Mouse (Mus musculus) liver, embryonic 14.5 days (tissue): ENCODE measurements around the gene Padi6. TPM values are rescaled to one million over a fixed set of nuclear protein-coding genes. Genes with fewer than 3 reads are reported as not detected.

Source experiments
- ATAC-seq: fragments of 200-750 bp; cut with Nextera tagmentation; 2 replicates; pipeline ENCODE4 v1.8.0; 2017; ENCODE audit warnings: moderate number of reproducible peaks, mild to moderate bottlenecking, moderate library complexity; ENCODE audit not compliant: insufficient read depth
- DNase-seq, 3 experiments: peaks; one replicate each; pipeline ENCODE4 v3.0.0-alpha.2; 2012 to 2013; ENCODE audit warnings: low read depth in 3 of 3, low spot score in 3 of 3
- H3K27ac ChIP-seq: fragments of 300-500 bp; sonication (generic); 2 replicates; pipeline ENCODE4 v1.5.1; 2014; ENCODE audit warnings: moderate library complexity, mild to moderate bottlenecking, control low read depth, inconsistent platforms
- H3K27me3 ChIP-seq: fragments of 300-500 bp; sonication (generic); 2 replicates; pipeline ENCODE4 v1.6.1; 2014; ENCODE audit warnings: mild to moderate bottlenecking, low read length, moderate library complexity; ENCODE audit not compliant: control insufficient read depth, insufficient read depth
- H3K36me3 ChIP-seq: fragments of 300-500 bp; sonication (generic); replicated peaks from 2 replicates; pipeline ENCODE4 v1.6.1; 2014; ENCODE audit warnings: low read depth; ENCODE audit not compliant: control insufficient read depth, insufficient read depth
- H3K4me1 ChIP-seq, 2 experiments: fragments of 200-500 bp in 1 of 2; fragments of 300-500 bp in 1 of 2; sonication (generic) in 1 of 2; replicated peaks; 2 replicates each; pipeline ENCODE4 v1.6.1; 2012 to 2014; ENCODE audit warnings: antibody characterized with exemption in 1 of 2, inconsistent platforms in 1 of 2, low read length in 1 of 2; ENCODE audit not compliant: control insufficient read depth in 2 of 2, insufficient read depth in 2 of 2
- H3K4me2 ChIP-seq: fragments of 300-500 bp; sonication (generic); 2 replicates; pipeline ENCODE4 v1.6.1; 2014; ENCODE audit warnings: low read depth, mild to moderate bottlenecking, control low read depth, moderate library complexity
- H3K4me3 ChIP-seq, 2 experiments: fragments of 200-500 bp in 1 of 2; fragments of 300-500 bp in 1 of 2; sonication (generic) in 1 of 2; 2 replicates each; pipeline ENCODE4 v1.5.1; 2012 to 2014; ENCODE audit warnings: low read depth in 2 of 2, low read length in 2 of 2, mild to moderate bottlenecking in 2 of 2, control low read depth in 1 of 2, inconsistent platforms in 1 of 2, moderate library complexity in 1 of 2; ENCODE audit not compliant: insufficient read depth in 1 of 2
- H3K9ac ChIP-seq: fragments of 300-500 bp; sonication (generic); replicated peaks from 2 replicates; pipeline ENCODE4 v1.6.1; 2014; ENCODE audit warnings: mild to moderate bottlenecking, control low read depth, moderate library complexity
- H3K9me3 ChIP-seq: fragments of 300-500 bp; sonication (generic); 2 replicates; pipeline ENCODE4 v1.6.1; 2016; ENCODE audit warnings: low read length, mixed read lengths; ENCODE audit not compliant: control insufficient read depth
- CTCF ChIP-seq: IDR thresholded peaks from 2 replicates; pipeline ENCODE4 v1.5.1; 2016; ENCODE audit warnings: antibody characterized with exemption, low read depth, control low read depth
- EP300 ChIP-seq: IDR thresholded peaks from 2 replicates; pipeline ENCODE4 v1.6.1; 2016; ENCODE audit warnings: antibody characterized with exemption, low read depth
- WGBS: fragments of 180-500 bp; shearing (Covaris S2); extraction: QIAGEN DNeasy Blood & Tissue Kit; methylation state at CpG from one replicate; pipeline ENCODE4 v1.1.7; 2014; ENCODE audit not compliant: insufficient replicate concordance; 5-methylcytosine and 5-hydroxymethylcytosine counted together
- polyA plus RNA-seq, 2 experiments: library from polyadenylated mRNA; depleted of rRNA in 1 of 2; stranded (reverse) in 1 of 2; unstranded in 1 of 2; fragments of >200 nt; fragmentation: Nextera tagmentation in 1 of 2; extraction: Ambion mirVana in 1 of 2; gene quantifications; 2 replicates each; pipeline versions ENCODE4 v1.2.1 to v1.2.3; 2012 to 2014

Gene Padi6
- polyA plus RNA-seq, 2 experiments: not detected

DNA sequence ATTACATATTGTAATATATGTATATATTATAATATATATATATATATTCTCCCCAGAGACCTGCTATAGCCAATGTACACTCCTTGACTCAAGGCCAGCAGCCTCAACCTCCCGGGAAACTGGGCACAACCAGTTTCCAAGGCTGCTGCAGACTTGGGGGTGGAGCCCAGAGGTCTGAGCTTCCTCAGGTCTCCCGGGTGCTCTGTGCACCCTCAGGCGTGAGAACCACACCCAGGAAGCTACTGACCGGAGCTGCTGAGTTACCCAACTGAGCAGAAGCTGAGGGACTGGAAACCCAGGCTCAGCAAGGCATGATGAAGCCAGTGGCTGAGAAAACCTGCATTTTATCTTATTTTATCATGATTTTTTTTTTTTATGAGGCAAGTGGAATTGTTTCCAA, 28.6 kb upstream of the Padi6 start:
- H3K4me2 ChIP-seq: no peak overlapping the region
- H3K4me1 ChIP-seq: peaks cover 0 to 2% of the 10 kb centered on the region in 2 experiments; a peak in 2 of 4 replicates
- no peak overlapping the region for H3K27ac ChIP-seq
- TF ChIP-seq EP300: no peak
- no peak for TF ChIP-seq CTCF
- H3K9me3 ChIP-seq: no peaks in the 10 kb centered on the region
- no peaks in the 10 kb centered on the region for H3K36me3 ChIP-seq
- no peaks in the 10 kb centered on the region for H3K27me3 ChIP-seq
- no peak for ATAC-seq
- no peak overlapping the region for H3K9ac ChIP-seq
- 9% methylated on average over 4 of the region's 4 CpGs for WGBS
- DNase-seq: no peak
- H3K4me3 ChIP-seq: no peak overlapping the region

DNA sequence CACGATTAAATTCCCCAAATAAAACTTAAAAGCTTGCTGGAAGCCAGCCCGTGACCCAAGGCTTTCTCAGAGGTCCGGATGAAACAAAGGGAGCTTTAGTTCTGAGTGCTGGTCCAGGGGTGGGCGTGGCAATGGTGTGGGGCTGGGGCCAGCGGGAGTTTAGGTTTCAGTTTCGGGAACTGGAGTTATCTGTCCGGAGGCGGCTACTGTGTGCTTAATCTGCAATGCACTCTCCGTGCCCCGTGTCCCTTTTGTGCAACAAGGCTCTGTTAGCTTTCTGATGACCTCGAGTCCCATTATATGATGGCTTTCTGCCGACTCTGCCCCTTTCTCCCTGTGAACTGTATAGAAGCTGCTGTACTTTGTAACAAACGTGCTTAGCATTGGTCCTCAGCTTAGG, 28.0 kb upstream of the Padi6 start:
- TF ChIP-seq CTCF: no peak
- TF ChIP-seq EP300: no peak
- 7% methylated on average over 13 of the region's 13 CpGs for WGBS
- H3K9me3 ChIP-seq: no peaks in the 10 kb centered on the region
- no peaks in the 10 kb centered on the region for H3K36me3 ChIP-seq
- H3K27ac ChIP-seq: no peak overlapping the region
- H3K4me2 ChIP-seq: peak overlapping the region; percentile 45
- peak; percentile 57; the same call in 1 of the 2 replicates for ATAC-seq
- H3K4me1 ChIP-seq: peaks cover 0 to 2% of the 10 kb centered on the region in 2 experiments; a peak in 2 of 4 replicates
- no peak overlapping the region for H3K9ac ChIP-seq
- H3K27me3 ChIP-seq: no peaks in the 10 kb centered on the region
- DNase-seq: no peak
- peak overlapping the region; percentile 5 to 45 for H3K4me3 ChIP-seq

DNA sequence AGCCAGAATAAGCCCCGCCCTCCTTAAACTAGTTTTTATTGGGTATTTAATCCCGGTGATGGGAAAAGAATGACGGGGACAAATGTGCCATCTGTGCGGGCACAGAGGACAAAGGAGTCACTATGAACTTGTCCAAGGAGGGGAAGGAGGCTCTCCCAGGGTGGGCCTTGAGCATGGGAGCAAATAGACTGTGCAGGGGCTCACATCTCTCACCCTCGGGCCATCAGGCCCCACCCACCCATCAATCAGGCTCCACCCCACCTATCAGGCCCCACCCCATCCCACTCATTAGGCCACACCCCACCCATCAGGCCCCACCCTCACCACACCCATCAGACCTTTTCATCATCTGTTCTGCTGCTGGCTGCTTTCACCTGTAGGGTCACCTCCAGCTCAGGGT, 26.5 kb upstream of the Padi6 start:
- no peaks in the 10 kb centered on the region for H3K27me3 ChIP-seq
- no peak overlapping the region for H3K4me2 ChIP-seq
- ATAC-seq: no peak
- peaks cover 0 to 2% of the 10 kb centered on the region in 2 experiments; a peak in 2 of 4 replicates for H3K4me1 ChIP-seq
- H3K9me3 ChIP-seq: no peaks in the 10 kb centered on the region
- H3K4me3 ChIP-seq: no peak overlapping the region
- H3K27ac ChIP-seq: no peak overlapping the region
- WGBS: 70% methylated on average over 5 of the region's 5 CpGs
- DNase-seq: no peak
- no peaks in the 10 kb centered on the region for H3K36me3 ChIP-seq
- no peak overlapping the region for H3K9ac ChIP-seq
- TF ChIP-seq EP300: no peak
- TF ChIP-seq CTCF: no peak

DNA sequence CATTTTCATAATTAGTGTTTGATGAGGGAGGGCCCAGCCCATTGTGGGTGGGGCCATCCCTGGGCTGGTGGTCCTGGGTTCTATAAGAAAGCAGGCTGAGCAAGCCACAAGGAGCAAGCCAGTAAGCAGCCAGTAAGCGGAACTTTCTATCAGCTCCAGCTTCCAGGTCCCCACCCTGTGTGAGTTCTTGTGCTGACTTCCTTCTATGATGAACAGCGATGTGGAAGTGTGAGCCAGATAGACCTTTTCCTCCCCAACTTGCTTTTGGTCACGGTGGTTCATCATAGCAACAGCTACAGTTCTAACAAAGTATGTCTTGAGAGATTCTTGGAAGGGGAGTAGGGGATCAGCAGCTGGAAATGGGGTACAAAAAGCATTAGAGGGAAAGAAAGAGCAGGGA, 23.5 kb upstream of the Padi6 start:
- no peak for ATAC-seq
- no peak for DNase-seq
- no peaks in the 10 kb centered on the region for H3K27me3 ChIP-seq
- no peak overlapping the region for H3K4me3 ChIP-seq
- no peak overlapping the region for H3K27ac ChIP-seq
- WGBS: 24% methylated on average over 3 of the region's 3 CpGs
- H3K4me1 ChIP-seq: peaks cover 0 to 2% of the 10 kb centered on the region in 2 experiments; a peak in 2 of 4 replicates
- H3K4me2 ChIP-seq: no peak overlapping the region
- no peak overlapping the region for H3K9ac ChIP-seq
- no peaks in the 10 kb centered on the region for H3K36me3 ChIP-seq
- TF ChIP-seq EP300: no peak
- TF ChIP-seq CTCF: no peak
- no peaks in the 10 kb centered on the region for H3K9me3 ChIP-seq

DNA sequence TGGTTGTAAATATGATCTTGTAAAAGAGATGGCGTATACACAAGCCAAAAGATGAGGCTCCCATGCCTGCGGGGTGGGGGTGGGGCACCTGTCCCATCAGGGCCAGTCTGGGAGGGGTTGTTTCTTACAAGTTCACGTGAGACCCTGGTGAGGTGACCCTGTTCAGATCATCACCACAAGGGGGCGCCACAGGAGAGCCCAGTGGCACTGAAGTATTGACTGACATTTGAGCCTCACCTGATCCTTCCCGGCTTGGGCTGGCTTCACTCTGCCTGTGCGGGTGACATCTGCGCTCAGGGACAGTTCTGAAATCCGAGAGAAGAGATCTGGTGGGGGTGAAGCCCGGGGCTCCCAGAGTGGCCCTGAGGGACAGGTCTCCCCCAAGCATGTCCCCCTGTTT, 20.7 kb upstream of the Padi6 start:
- Histone ChIP-seq H3K4me2 (no peak overlapping the region), H3K27ac (no peak overlapping the region), H3K36me3 (no peaks in the 10 kb centered on the region), H3K9ac (no peak overlapping the region), H3K4me3 (no peak overlapping the region), H3K9me3 (no peaks in the 10 kb centered on the region), H3K4me1 (no peaks in the 10 kb centered on the region), H3K27me3 (no peaks in the 10 kb centered on the region)
- DNase-seq (peak in 1 of 3 experiments; percentile 31), ATAC-seq (no peak)
- WGBS: 11% methylated on average over 9 of the region's 9 CpGs
- peak; percentile 88 for TF ChIP-seq CTCF
- TF ChIP-seq EP300: no peak
